Mouse (Mus musculus) WW6 (cell line): ENCODE measurements around the gene Ralgapb.
A peak's percentile ranks its signal among the peaks of the same experiment; 100 is the strongest.

Source experiments
- DNase-seq: peaks from one replicate; pipeline ENCODE4 v3.0.0-alpha.2; 2013; ENCODE audit warnings: low read depth, low spot score

Ralgapb gene

DNA sequence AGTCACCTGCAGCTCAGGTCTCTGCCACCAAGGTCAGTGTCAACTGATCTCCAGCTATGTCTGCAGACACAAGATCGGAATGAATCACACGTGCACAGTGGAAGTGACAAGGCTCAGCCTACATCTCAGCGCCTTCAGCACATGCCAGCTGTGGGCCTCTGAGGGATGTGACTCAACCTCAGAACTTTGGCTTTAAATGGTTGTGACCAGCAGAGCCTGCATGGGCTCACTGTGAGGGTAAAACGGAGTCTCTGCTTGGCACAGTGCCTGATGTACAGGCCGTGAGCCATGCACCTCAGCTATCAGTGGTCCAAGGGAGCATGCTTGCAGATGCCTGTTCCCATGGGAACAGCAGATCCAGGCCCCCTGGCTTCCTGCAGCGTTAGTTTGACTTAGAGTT lies 108.9 kb downstream of the Ralgapb start:
- DNase-seq, result no peak

DNA sequence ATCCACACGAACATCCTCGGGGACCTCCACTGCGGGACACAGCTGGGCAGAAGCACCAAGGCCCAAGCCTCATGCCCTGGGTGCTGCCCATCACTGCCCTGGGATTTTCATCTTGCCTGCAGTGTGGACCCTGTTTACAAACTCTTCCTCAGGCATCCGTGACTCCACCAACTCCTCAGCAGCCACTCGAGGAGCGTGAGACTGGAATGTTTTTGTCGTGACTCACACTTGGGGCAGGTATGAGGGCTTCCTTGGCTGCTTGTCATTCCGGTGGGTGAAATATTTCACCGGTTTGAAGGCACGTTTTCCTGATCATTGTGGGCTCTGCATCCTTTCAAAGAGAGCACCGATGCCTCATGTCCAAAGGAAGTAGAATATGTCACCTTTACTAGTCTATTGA lies 109.4 kb downstream of the Ralgapb start:
- no peak for DNase-seq

DNA sequence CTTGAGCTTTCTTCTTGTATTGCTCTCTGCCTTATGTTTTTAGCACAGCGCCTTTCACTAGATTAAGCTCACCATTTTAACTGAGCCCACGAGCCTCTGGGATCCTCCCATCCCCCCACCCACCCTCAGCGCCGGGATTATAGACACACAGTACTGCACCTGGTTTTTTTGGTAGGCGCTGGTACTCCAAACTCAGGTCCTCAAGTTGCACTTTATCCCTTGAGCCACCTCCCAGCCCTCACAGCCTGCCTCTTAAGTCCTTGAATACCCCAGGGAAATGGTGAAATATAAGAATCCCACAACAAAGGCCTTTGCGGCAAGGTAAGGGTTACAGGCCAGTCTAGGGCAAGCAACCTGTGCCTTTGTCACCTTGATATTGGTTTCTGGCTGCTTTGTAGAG lies 110.2 kb downstream of the Ralgapb start:
- no peak for DNase-seq

DNA sequence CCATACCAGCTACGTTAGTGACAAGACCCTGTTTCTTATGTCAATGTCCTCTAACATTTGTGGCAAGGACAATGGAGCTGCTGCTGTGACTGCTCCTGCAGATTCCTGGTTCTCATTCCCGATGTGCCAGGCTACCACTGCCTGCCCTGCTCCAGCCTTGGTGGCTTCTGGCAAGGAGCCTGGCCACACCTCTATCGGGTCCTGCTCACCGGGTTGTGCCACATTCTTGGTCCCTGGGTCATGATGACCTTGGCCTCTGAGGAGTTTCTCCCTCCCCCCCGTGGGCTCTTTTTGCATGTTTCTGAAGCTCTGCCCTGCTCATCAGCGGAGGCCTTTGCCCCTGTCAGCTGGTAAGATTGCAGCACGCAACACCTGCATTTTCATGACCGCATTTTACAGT lies 113.4 kb downstream of the Ralgapb start:
- DNase-seq, result no peak

DNA sequence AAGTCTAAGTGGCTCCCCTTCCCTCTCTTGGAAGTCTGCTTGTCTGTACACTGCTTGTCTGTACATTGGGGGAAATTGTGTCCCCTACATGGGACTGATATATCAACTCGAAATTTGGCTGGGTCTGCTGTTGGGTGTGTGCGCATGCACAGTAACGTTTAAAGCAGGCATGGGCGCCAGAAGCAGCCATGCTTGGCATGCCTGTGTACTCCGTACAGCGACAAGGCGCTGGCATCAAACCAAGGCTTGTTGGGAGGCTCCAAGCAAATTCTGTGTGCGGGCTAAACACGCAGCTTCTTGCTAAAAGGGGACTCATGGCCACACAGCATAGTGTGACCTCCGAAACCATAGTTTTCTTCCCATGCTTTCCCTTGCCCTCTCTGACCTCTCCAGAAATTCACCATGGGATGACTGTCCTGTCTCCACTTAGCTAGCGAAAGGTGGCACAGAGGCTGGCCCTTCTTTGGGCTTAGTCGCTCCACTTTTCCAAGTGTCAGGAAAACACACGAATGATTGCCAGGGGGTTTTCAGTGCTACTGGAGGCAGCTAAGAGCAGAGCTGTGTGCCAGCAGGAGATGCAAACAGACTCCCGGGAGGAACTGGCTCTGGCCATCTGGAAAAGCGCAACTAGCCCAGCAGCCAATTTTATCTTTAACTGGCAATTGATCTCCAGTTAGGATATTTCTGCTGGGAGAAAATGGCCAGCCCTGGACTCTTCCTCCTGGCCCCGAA lies 114.6 kb downstream of the Ralgapb start:
- DNase-seq, result no peak

DNA sequence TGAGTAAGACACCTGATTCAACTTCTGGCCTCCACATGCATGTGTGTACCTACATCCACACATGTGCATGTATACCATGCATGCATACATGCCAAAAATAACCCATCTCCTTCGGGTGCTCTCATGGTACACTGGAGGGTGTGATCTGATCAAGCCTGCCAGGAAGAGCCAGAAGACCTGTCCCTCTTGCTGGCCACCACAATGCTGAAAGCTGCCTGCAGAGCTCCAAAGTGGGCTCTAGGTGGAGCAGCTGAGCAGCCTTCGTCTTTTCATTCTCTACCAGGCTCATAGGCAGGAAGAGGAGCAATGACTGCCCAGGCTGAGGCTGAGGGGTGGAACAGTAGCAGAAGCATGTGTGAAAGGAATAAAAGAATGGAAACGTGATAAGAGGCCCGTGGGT lies 124.4 kb downstream of the Ralgapb start:
- DNase-seq, result no peak

DNA sequence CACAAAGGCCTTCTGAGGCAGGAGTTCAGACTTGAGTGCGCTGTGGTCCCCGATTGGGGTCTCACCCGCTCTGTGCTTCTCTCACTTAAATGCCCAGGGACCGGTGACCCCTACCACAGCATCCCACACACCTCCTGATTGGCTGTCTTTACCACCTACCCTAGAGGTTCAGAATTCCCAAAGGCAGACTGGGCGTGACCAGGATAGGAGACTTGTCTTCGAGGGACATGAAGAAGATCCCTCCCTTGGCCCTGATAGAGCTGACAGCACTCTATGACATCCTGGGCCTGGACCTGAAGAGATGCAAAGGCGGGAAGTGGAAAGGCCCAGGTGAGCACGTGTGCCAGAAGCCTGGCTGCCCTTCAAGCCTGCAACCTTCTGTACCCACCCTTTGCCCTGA lies 124.9 kb downstream of the Ralgapb start:
- DNase-seq, result no peak

DNA sequence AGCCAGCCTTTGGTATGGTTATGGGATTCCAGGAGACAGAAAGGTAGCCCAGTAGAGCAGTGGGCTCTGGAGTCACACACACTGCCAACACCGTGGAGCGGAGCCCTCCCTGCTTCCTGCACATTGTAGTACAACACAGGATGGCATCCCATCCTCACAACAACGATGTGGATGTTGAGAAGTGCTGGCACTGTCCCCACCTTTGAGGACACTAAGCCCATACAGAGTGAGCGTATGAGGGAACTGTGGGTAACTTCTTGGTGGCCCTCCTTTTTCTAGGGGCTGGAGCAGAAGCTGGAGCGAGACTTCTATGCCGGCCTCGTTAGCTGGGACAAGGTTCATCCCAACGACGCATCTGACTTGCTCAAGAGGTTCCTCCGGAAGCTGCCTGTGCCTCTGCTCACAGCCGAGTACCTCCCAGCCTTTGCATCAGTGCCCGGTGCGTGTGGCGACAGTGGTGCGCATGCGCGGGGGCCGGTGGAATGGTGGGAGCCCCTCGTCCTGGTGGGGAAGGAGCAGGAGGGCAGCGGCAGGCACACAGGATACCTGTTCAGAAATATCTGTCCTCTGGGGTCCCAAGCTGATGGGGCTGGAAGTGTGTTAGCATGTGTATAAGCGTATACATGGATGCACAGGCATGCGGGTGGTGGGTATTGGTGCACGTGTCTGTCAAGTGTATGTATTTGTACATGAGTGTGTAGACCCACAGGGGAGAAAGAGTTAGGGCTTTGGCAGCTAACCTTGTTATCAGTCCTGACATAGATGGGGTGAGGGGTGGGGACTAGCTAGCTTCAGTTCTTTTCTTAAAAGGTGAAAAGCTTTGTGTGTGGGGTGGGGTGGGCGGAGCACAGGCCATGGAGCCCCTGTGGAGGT lies 130.0 kb downstream of the Ralgapb start:
- no peak for DNase-seq

DNA sequence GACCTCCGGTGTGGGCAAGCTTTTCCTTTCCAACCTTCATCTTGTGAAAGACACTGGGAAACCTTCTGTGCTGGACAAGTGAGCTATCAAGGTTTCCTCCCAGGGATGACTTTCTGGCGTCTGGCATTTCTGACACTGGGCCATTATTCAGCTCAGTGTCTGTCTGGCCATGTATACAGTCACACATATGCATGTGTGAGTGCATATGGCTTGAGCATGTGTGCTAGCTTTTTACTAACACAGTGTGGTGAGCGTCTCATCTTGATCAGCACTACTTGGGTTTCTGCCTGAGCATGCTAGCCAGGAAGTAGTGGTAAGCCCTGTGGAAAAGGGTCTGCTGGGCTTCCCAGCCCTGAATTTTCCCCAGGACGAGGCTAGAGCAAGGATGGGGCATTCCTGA lies 131.6 kb downstream of the Ralgapb start:
- DNase-seq, result no peak

DNA sequence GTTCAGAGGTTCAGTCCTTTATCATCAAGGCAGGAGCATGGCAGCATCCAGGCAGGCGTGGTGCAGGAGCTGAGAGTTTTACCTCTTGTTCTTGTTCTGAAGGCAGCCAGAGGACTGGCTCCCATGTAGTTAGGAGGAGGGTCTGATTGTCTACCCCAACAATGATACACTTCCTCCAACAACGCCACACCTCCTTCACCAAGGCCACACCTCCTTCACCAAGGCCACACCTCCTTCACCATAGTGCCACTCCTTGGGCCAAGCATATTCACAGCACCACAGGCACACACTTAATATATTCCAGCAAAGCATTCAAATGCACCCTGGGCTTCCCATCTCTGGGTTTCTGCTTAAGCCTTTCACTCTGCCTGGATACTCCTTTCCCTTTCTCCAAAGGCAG lies 135.6 kb downstream of the Ralgapb start:
- no peak for DNase-seq

DNA sequence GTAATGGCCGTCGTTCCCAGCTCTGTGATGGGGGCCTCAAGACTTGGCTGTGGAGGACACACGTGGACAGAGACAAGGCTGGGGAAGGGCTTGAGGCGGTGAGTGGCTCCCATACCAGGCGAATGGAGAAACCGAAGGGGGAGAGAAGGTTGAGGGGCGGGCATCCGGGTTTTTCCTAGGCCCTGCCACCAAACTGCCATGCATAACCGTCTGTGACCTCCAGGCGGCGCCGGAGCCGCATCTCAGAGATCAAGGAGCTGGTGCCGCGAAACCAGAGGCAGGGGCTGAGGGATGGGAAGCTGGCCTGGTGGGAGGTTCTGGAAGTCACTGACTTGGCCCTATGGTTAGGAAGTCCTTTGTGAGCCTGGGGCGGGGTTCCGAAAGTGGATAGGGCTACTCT lies 137.1 kb downstream of the Ralgapb start:
- peak; percentile 76 for DNase-seq
